Mouse (Mus musculus) liver, adult 2 months (tissue): ENCODE results near the gene Lsm12. TPM values are rescaled to one million over a fixed set of nuclear protein-coding genes. Genes with fewer than 3 reads are reported as not detected.

Experiments used
- DNase-seq: peaks from one replicate; pipeline ENCODE4 v3.0.0-alpha.2; 2011; ENCODE audit warnings: low read depth, low spot score; ENCODE audit errors: extremely low read depth
- H3K27ac ChIP-seq: fragments of 200-500 bp; replicated peaks from 2 replicates; pipeline ENCODE4 v1.5.1; 2012; ENCODE audit warnings: low read depth, mild to moderate bottlenecking, control low read depth, inconsistent platforms, low read length; ENCODE audit not compliant: insufficient read depth
- H3K27me3 ChIP-seq: fragments of 200-500 bp; 2 replicates; pipeline ENCODE4 v1.6.1; 2012; ENCODE audit warnings: mild to moderate bottlenecking, moderate library complexity, low read length, inconsistent platforms; ENCODE audit not compliant: control insufficient read depth, insufficient read depth
- H3K36me3 ChIP-seq: fragments of 200-500 bp; 2 replicates; pipeline ENCODE4 v1.6.1; 2012; ENCODE audit warnings: low read length, inconsistent platforms; ENCODE audit not compliant: control insufficient read depth, insufficient read depth
- H3K4me1 ChIP-seq: fragments of 200-500 bp; 2 replicates; pipeline ENCODE4 v1.6.1; 2011; ENCODE audit warnings: low read length; ENCODE audit not compliant: control insufficient read depth, insufficient read depth
- H3K4me3 ChIP-seq: fragments of 200-500 bp; 2 replicates; pipeline ENCODE4 v1.5.1; 2011; ENCODE audit warnings: low read depth, mild to moderate bottlenecking, control low read depth, low read length, moderate library complexity; ENCODE audit not compliant: insufficient read depth
- H3K79me2 ChIP-seq: fragments of 200-500 bp; 2 replicates; pipeline ENCODE4 v1.6.1; 2012; ENCODE audit warnings: inconsistent platforms, mild to moderate bottlenecking, low read length, moderate library complexity; ENCODE audit not compliant: control insufficient read depth, insufficient read depth
- H3K9ac ChIP-seq: fragments of 200-500 bp; 2 replicates; pipeline ENCODE4 v1.6.1; 2012; ENCODE audit warnings: low read depth, mild to moderate bottlenecking, control low read depth, inconsistent platforms, low read length
- CTCF ChIP-seq: fragments of 200-500 bp; IDR thresholded peaks from 2 replicates; pipeline ENCODE4 v1.5.1; 2011; ENCODE audit warnings: low read depth, low read length, control low read depth
- POLR2A ChIP-seq: fragments of 200-500 bp; IDR thresholded peaks from 2 replicates; pipeline ENCODE4 v1.6.1; 2011; ENCODE audit warnings: low read length, control low read depth; ENCODE audit not compliant: insufficient read depth; ENCODE audit errors: extremely low read depth
- WGBS: fragments of 180-500 bp; shearing (Covaris S2); methylation state at CpG from one replicate; pipeline ENCODE4 v1.1.7; 2018; 5-methylcytosine and 5-hydroxymethylcytosine counted together
- polyA plus RNA-seq: library from polyadenylated mRNA; depleted of rRNA; stranded (reverse); fragments of >200 nt; gene quantifications from 2 replicates; pipeline ENCODE4 v1.2.3, GENCODE M21; 2012; rRNA removed
- total RNA-seq: library from RNA; depleted of rRNA; stranded (reverse); fragments of >200 nt; gene quantifications from 2 replicates; pipeline ENCODE4 v1.2.3, GENCODE M21; 2014; rRNA removed

Gene Lsm12
- total and polyA plus RNA-seq, 2 experiments: 11.4 to 24.5 TPM

GRCm38 (mm10) chr11:102140508-102140907 lies 44.6 kb downstream of the Lsm12 start:
- Histone ChIP-seq H3K27ac (no peak overlapping the region), H3K4me3 (no peak overlapping the region), H3K9ac (no peak overlapping the region), H3K4me1 (peaks cover 9% of the 10 kb centered on the region), H3K79me2 (peaks cover 2% of the 10 kb centered on the region; the same call in 1 of the 2 replicates), H3K27me3 (no peaks in the 10 kb centered on the region), H3K36me3 (no peaks in the 10 kb centered on the region)
- TF ChIP-seq CTCF (peak; percentile 57), POLR2A (no peak)
- 8% methylated on average over 5 of the region's 5 CpGs for WGBS
- peak; percentile 60 for DNase-seq

GRCm38 (mm10) chr11:102138447-102138740 lies 46.7 kb downstream of the Lsm12 start:
- Histone ChIP-seq H3K27me3 (no peaks in the 10 kb centered on the region), H3K27ac (no peak overlapping the region), H3K79me2 (no peaks in the 10 kb centered on the region), H3K9ac (no peak overlapping the region), H3K4me1 (peaks cover 4% of the 10 kb centered on the region; the same call in 1 of the 2 replicates), H3K36me3 (no peaks in the 10 kb centered on the region), H3K4me3 (no peak overlapping the region)
- peak; percentile 39 for DNase-seq
- WGBS: 1% methylated on average over 18 of the region's 18 CpGs
- TF ChIP-seq POLR2A (no peak), CTCF (peak; percentile 96)

- no peak for DNase-seq
- Histone ChIP-seq H3K79me2 (no peaks in the 10 kb centered on the region), H3K36me3 (no peaks in the 10 kb centered on the region), H3K27me3 (no peaks in the 10 kb centered on the region), H3K4me3 (no peak overlapping the region), H3K4me1 (no peaks in the 10 kb centered on the region), H3K27ac (no peak overlapping the region), H3K9ac (no peak overlapping the region)
- TF ChIP-seq POLR2A: no peak
- TF ChIP-seq CTCF: no peak
- 55% methylated on average over 13 of the region's 13 CpGs for WGBS
Observed at GRCm38 (mm10) chr11:102137625-102138446, 47.3 kb downstream of the Lsm12 start.

GRCm38 (mm10) chr11:102134516-102134915 lies 50.6 kb downstream of the Lsm12 start:
- H3K4me3 ChIP-seq: no peak overlapping the region
- DNase-seq: no peak
- no peak overlapping the region for H3K27ac ChIP-seq
- 36% methylated on average over 4 of the region's 4 CpGs for WGBS
- H3K79me2 ChIP-seq: no peaks in the 10 kb centered on the region
- no peaks in the 10 kb centered on the region for H3K27me3 ChIP-seq
- H3K9ac ChIP-seq: no peak overlapping the region
- no peaks in the 10 kb centered on the region for H3K36me3 ChIP-seq
- TF ChIP-seq CTCF: no peak
- TF ChIP-seq POLR2A: no peak
- H3K4me1 ChIP-seq: no peaks in the 10 kb centered on the region

- Histone ChIP-seq H3K4me1 (no peaks in the 10 kb centered on the region), H3K27ac (no peak overlapping the region)
- 69% methylated on average over 6 of the region's 6 CpGs for WGBS
Observed at GRCm38 (mm10) chr11:102117386-102117785, 67.7 kb downstream of the Lsm12 start.

GRCm38 (mm10) chr11:102116241-102116640 lies 68.9 kb downstream of the Lsm12 start:
- Histone ChIP-seq H3K27me3 (no peaks in the 10 kb centered on the region), H3K79me2 (no peaks in the 10 kb centered on the region), H3K36me3 (no peaks in the 10 kb centered on the region), H3K4me3 (no peak overlapping the region), H3K27ac (no peak overlapping the region), H3K4me1 (no peaks in the 10 kb centered on the region), H3K9ac (no peak overlapping the region)
- 43% methylated on average over 8 of the region's 8 CpGs for WGBS
- no peak for TF ChIP-seq POLR2A
- no peak for TF ChIP-seq CTCF
- DNase-seq: no peak

More at GRCm38 (mm10) chr11:102117386-102117785, 67.7 kb downstream of the Lsm12 start:
- TF ChIP-seq CTCF: no peak
- TF ChIP-seq POLR2A: no peak
- Histone ChIP-seq H3K4me3 (no peak overlapping the region), H3K79me2 (no peaks in the 10 kb centered on the region), H3K27me3 (no peaks in the 10 kb centered on the region), H3K36me3 (no peaks in the 10 kb centered on the region), H3K9ac (no peak overlapping the region)
- DNase-seq: no peak

Other genes starting within 250 kb of the Lsm12 start
- not detected in 2 replicates for gene Sost, start 218.3 kb downstream of the Lsm12 start, total RNA-seq
- 0.04 and 0.10 TPM in 2 replicates for gene Sost, start 218.3 kb downstream of the Lsm12 start, polyA plus RNA-seq
- gene Cfap97d1, start 201.0 kb downstream of the Lsm12 start, total RNA-seq: not detected in 2 replicates
- not detected in 2 replicates for gene Cfap97d1, start 201.0 kb downstream of the Lsm12 start, polyA plus RNA-seq
- gene Dusp3, start 198.3 kb downstream of the Lsm12 start, total RNA-seq: 15.8 and 21.7 TPM in 2 replicates
- 38.7 and 40.0 TPM in 2 replicates for gene Dusp3, start 198.3 kb downstream of the Lsm12 start, polyA plus RNA-seq
- gene Mpp3, start 156.8 kb downstream of the Lsm12 start, total RNA-seq: 0.07 and 0.28 TPM in 2 replicates
- 0.06 and 0.19 TPM in 2 replicates for gene Mpp3, start 156.8 kb downstream of the Lsm12 start, polyA plus RNA-seq
- 8.4 and 11.1 TPM in 2 replicates for gene Cd300lg, start 143.8 kb downstream of the Lsm12 start, total RNA-seq
- 12.2 and 13.3 TPM in 2 replicates for gene Cd300lg, start 143.8 kb downstream of the Lsm12 start, polyA plus RNA-seq
- under 0.01 and 0.20 TPM in 2 replicates for gene Mpp2, start 96.8 kb downstream of the Lsm12 start, total RNA-seq
- 0.20 and 0.22 TPM in 2 replicates for gene Mpp2, start 96.8 kb downstream of the Lsm12 start, polyA plus RNA-seq
- not detected in 2 replicates for gene Ppy, start 84.0 kb downstream of the Lsm12 start, total RNA-seq
- not detected in 2 replicates for gene Ppy, start 84.0 kb downstream of the Lsm12 start, polyA plus RNA-seq
- not detected in 2 replicates for gene Pyy, start 77.5 kb downstream of the Lsm12 start, total RNA-seq
- 0.35 TPM in 1 of 2 replicates, not detected in the other for gene Pyy, start 77.5 kb downstream of the Lsm12 start, polyA plus RNA-seq
- 58.6 and 81.5 TPM in 2 replicates for gene Nags, start 39.8 kb downstream of the Lsm12 start, total RNA-seq
- gene Nags, start 39.8 kb downstream of the Lsm12 start, polyA plus RNA-seq: 135 and 155 TPM in 2 replicates
- gene Tmem101, start 28.9 kb downstream of the Lsm12 start, total RNA-seq: 4.2 and 7.7 TPM in 2 replicates
- 9.2 and 13.5 TPM in 2 replicates for gene Tmem101, start 28.9 kb downstream of the Lsm12 start, polyA plus RNA-seq
- 2.8 and 3.6 TPM in 2 replicates for gene G6pc3, start 4.3 kb upstream of the Lsm12 start, total RNA-seq
- 17.1 and 25.9 TPM in 2 replicates for gene G6pc3, start 4.3 kb upstream of the Lsm12 start, polyA plus RNA-seq
- gene Hdac5, start 44.9 kb upstream of the Lsm12 start, total RNA-seq: 15.9 and 25.0 TPM in 2 replicates
- gene Hdac5, start 44.9 kb upstream of the Lsm12 start, polyA plus RNA-seq: 38.2 and 60.5 TPM in 2 replicates
- gene BC030867, start 63.6 kb upstream of the Lsm12 start, total RNA-seq: 0.27 TPM in 1 of 2 replicates, not detected in the other
- 0.20 and 0.38 TPM in 2 replicates for gene BC030867, start 63.6 kb upstream of the Lsm12 start, polyA plus RNA-seq
- gene Asb16, start 83.4 kb upstream of the Lsm12 start, total RNA-seq: 0.09 TPM in 1 of 2 replicates, not detected in the other
- 0.16 and 0.20 TPM in 2 replicates for gene Asb16, start 83.4 kb upstream of the Lsm12 start, polyA plus RNA-seq
- gene Tmub2, start 99.6 kb upstream of the Lsm12 start, total RNA-seq: 18.1 and 19.0 TPM in 2 replicates
- gene Tmub2, start 99.6 kb upstream of the Lsm12 start, polyA plus RNA-seq: 33.5 and 34.2 TPM in 2 replicates
- gene Atxn7l3, start 111.3 kb upstream of the Lsm12 start, total RNA-seq: 7.1 and 8.5 TPM in 2 replicates
- gene Atxn7l3, start 111.3 kb upstream of the Lsm12 start, polyA plus RNA-seq: 16.8 and 20.6 TPM in 2 replicates
- 19.4 and 19.5 TPM in 2 replicates for gene Ubtf, start 134.4 kb upstream of the Lsm12 start, total RNA-seq
- 12.7 and 12.8 TPM in 2 replicates for gene Ubtf, start 134.4 kb upstream of the Lsm12 start, polyA plus RNA-seq
- 0.07 and 0.65 TPM in 2 replicates for gene Slc4a1, start 180.9 kb upstream of the Lsm12 start, total RNA-seq
- 0.07 and 0.10 TPM in 2 replicates for gene Slc4a1, start 180.9 kb upstream of the Lsm12 start, polyA plus RNA-seq
- gene Rundc3a, start 208.1 kb upstream of the Lsm12 start, total RNA-seq: 1.0 and 2.5 TPM in 2 replicates
- 1.2 and 2.1 TPM in 2 replicates for gene Rundc3a, start 208.1 kb upstream of the Lsm12 start, polyA plus RNA-seq
- gene Slc25a39, start 222.7 kb upstream of the Lsm12 start, total RNA-seq: 181 and 243 TPM in 2 replicates
- gene Slc25a39, start 222.7 kb upstream of the Lsm12 start, polyA plus RNA-seq: 1,099 and 1,182 TPM in 2 replicates
- 53.7 and 88.7 TPM in 2 replicates for gene Grn, start 245.0 kb upstream of the Lsm12 start, total RNA-seq
- gene Grn, start 245.0 kb upstream of the Lsm12 start, polyA plus RNA-seq: 155 and 176 TPM in 2 replicates